In genomic region chr11:49609868-49610824, GRCm38 (mm10) we compare ENCODE assay signal across 11 mouse cellular contexts. TPM values are rescaled to one million over a fixed set of nuclear protein-coding genes. Genes with fewer than 3 reads are reported as not detected.
DNase-seq lines count a peak whose midpoint lies in the region; ATAC-seq lines count a peak whose summit lies in the region.
"Not testable (repeated sequence)": the region's sequence is repeated elsewhere in the genome, so short reads cannot be mapped to it uniquely, and the experiment has no call there.
"Had no signal": no experiment of that assay in that cellular context is flagged by ENCODE, and none has a peak within 500 bp of the region (broad histone marks: within the 10 kb centered on the region; RNA-seq: fewer than 3 reads in every experiment).

No protein-coding gene starts in this region.

- H3K4me1 ChIP-seq in embryonic facial prominence, embryonic 13.5 days; liver, embryonic 16.5 days (ENCODE audit: control insufficient read depth, low read depth, low read length); midbrain, embryonic 12.5 days; stomach, embryonic 15.5 days: not testable (repeated sequence)
- H3K4me1 ChIP-seq in hindbrain, embryonic 13.5 days (replicated peaks), result peaks cover 13% of the 10 kb centered on the region

- not testable (repeated sequence) for H3K36me3 ChIP-seq in embryonic facial prominence, embryonic 13.5 days; hindbrain, embryonic 13.5 days; liver, embryonic 16.5 days (ENCODE audit: control insufficient read depth, insufficient read depth); midbrain, embryonic 12.5 days; stomach, embryonic 15.5 days

- DNase-seq in ZHBTc4 (ENCODE audit: low read depth, low spot score), result peak; percentile 74
- peak; percentile 46 for DNase-seq in heart, adult 8-10 months (ENCODE audit: low spot score)
- DNase-seq in kidney, postnatal 14 days, result peak; percentile 54

- H3K9me3 ChIP-seq in embryonic facial prominence, embryonic 13.5 days; hindbrain, embryonic 13.5 days; liver, embryonic 16.5 days (replicated peaks; ENCODE audit: control insufficient read depth, low read length); midbrain, embryonic 12.5 days; stomach, embryonic 15.5 days: not testable (repeated sequence)

- peak; percentile 4; the same call in 1 of the 2 replicates for ATAC-seq in embryonic facial prominence, embryonic 13.5 days (ENCODE audit: insufficient number of reproducible peaks, insufficient read depth, low FRiP score, low TSS enrichment, low read depth)
- peak; percentile 58; the same call in 1 of the 2 replicates for ATAC-seq in hindbrain, embryonic 13.5 days (ENCODE audit: low FRiP score)
- 0 out of 2 replicates have a peak, but pooled peaks have one; percentile 3 for ATAC-seq in liver, embryonic 16.5 days (ENCODE audit: low read depth)
- ATAC-seq in midbrain, embryonic 12.5 days (ENCODE audit: low FRiP score, low read depth), result not testable (repeated sequence)
- peak; percentile 15; the same call in 1 of the 2 replicates for ATAC-seq in stomach, embryonic 15.5 days (ENCODE audit: insufficient read depth, low FRiP score, low read depth)

- H3K4me3 ChIP-seq in embryonic facial prominence, embryonic 13.5 days, result peak overlapping the region; percentile 47
- peak overlapping the region; percentile 44 for H3K4me3 ChIP-seq in hindbrain, embryonic 13.5 days
- H3K4me3 ChIP-seq in liver, embryonic 16.5 days (ENCODE audit: low read depth, low read length), result peak overlapping the region; percentile 52
- peak overlapping the region; percentile 47 for H3K4me3 ChIP-seq in midbrain, embryonic 12.5 days
- peak overlapping the region; percentile 50 for H3K4me3 ChIP-seq in stomach, embryonic 15.5 days (replicated peaks)

- H3K27ac ChIP-seq in embryonic facial prominence, embryonic 13.5 days; hindbrain, embryonic 13.5 days; liver, embryonic 16.5 days (ENCODE audit: low read length); midbrain, embryonic 12.5 days (replicated peaks); stomach, embryonic 15.5 days: not testable (repeated sequence)

- H3K4me2 ChIP-seq in embryonic facial prominence, embryonic 13.5 days, result peak overlapping the region; percentile 70
- H3K4me2 ChIP-seq in hindbrain, embryonic 13.5 days, result peak overlapping the region; percentile 65
- H3K4me2 ChIP-seq in liver, embryonic 16.5 days (ENCODE audit: low read depth, low read length), result peak overlapping the region; percentile 54
- H3K4me2 ChIP-seq in midbrain, embryonic 12.5 days (replicated peaks), result peak overlapping the region; percentile 65
- peak overlapping the region; percentile 83 for H3K4me2 ChIP-seq in stomach, embryonic 15.5 days

- 2% methylated on average over 50 of the region's 52 CpGs for WGBS in embryonic facial prominence, embryonic 13.5 days
- WGBS in hindbrain, embryonic 13.5 days, result 1% methylated on average over 50 of the region's 52 CpGs
- 2% methylated on average over 49 of the region's 52 CpGs for WGBS in liver, embryonic 16.5 days (ENCODE audit: insufficient replicate concordance)
- WGBS in midbrain, embryonic 12.5 days, result under 1% methylated on average over 52 of the region's 52 CpGs
- WGBS in stomach, embryonic 15.5 days, result 2% methylated on average over 52 of the region's 52 CpGs

- H3K9ac ChIP-seq in embryonic facial prominence, embryonic 13.5 days, result 0 out of 2 replicates have a peak overlapping the region, but pooled peaks have one; percentile 44
- peak overlapping the region; percentile 35; the same call in 1 of the 2 replicates for H3K9ac ChIP-seq in hindbrain, embryonic 13.5 days
- not testable (repeated sequence) for H3K9ac ChIP-seq in liver, embryonic 16.5 days (ENCODE audit: low read depth, low read length); midbrain, embryonic 12.5 days (replicated peaks); stomach, embryonic 15.5 days

- peaks cover 84% of the 10 kb centered on the region for H3K27me3 ChIP-seq in embryonic facial prominence, embryonic 13.5 days
- peaks cover 77% of the 10 kb centered on the region for H3K27me3 ChIP-seq in hindbrain, embryonic 13.5 days
- peaks cover 29% of the 10 kb centered on the region for H3K27me3 ChIP-seq in liver, embryonic 16.5 days (ENCODE audit: control insufficient read depth, insufficient read depth, low read depth, low read length)
- peaks cover 58% of the 10 kb centered on the region for H3K27me3 ChIP-seq in midbrain, embryonic 12.5 days
- peaks cover 15% of the 10 kb centered on the region for H3K27me3 ChIP-seq in stomach, embryonic 15.5 days (replicated peaks)

RNA-seq across cellular contexts. Expression of gene Flt4, which starts 1.1 kb away (rescaled TPM):
- 4.1 and 4.5 TPM in 2 replicates for polyA plus RNA-seq in embryonic facial prominence, embryonic 13.5 days (2015; fragmentation: Nextera tagmentation; extraction: Ambion mirVana)
- 10 to 100 TPM; 11.8 to 12.4 (median 12.2) TPM for total RNA-seq in heart, adult 8-10 months (2022)
- polyA plus RNA-seq in hindbrain, embryonic 13.5 days (2015; fragmentation: Nextera tagmentation; extraction: Ambion mirVana), result 1.5 and 2.2 TPM in 2 replicates
- 3.2 and 3.9 TPM in 2 replicates for polyA plus RNA-seq in liver, embryonic 16.5 days (2015; fragmentation: Nextera tagmentation; extraction: Ambion mirVana)
- 2.1 and 2.8 TPM in 2 replicates for polyA plus RNA-seq in midbrain, embryonic 12.5 days (2016; fragmentation: Nextera tagmentation; extraction: Ambion mirVana)
- polyA plus RNA-seq in stomach, embryonic 15.5 days (2015; fragmentation: Nextera tagmentation; extraction: Ambion mirVana), result 4.9 and 5.7 TPM in 2 replicates

RNA-seq across cellular contexts. Expression of gene Scgb3a1, which starts 53.3 kb away (rescaled TPM):
- not detected in 2 replicates for polyA plus RNA-seq in embryonic facial prominence, embryonic 13.5 days (2015; fragmentation: Nextera tagmentation; extraction: Ambion mirVana)
- 1 to 10 TPM in 2 of 4 experiments, under 1 TPM in 1, not detected in 1; 0.72 to 2.7 (median 1.4) TPM for total RNA-seq in heart, adult 8-10 months (2022)
- polyA plus RNA-seq in hindbrain, embryonic 13.5 days (2015; fragmentation: Nextera tagmentation; extraction: Ambion mirVana), result not detected in 2 replicates
- not detected in 2 replicates for polyA plus RNA-seq in liver, embryonic 16.5 days (2015; fragmentation: Nextera tagmentation; extraction: Ambion mirVana)
- not detected in 2 replicates for polyA plus RNA-seq in midbrain, embryonic 12.5 days (2016; fragmentation: Nextera tagmentation; extraction: Ambion mirVana)
- not detected in 2 replicates for polyA plus RNA-seq in stomach, embryonic 15.5 days (2015; fragmentation: Nextera tagmentation; extraction: Ambion mirVana)
- total RNA-seq: gastrocnemius, postnatal 14 days had no signal
- polyA plus RNA-seq: brain, embryonic 14.5 days had no signal

RNA-seq across cellular contexts. Expression of gene Olfr1380, which starts 53.5 kb away (rescaled TPM):
- polyA plus RNA-seq in embryonic facial prominence, embryonic 13.5 days (2015; fragmentation: Nextera tagmentation; extraction: Ambion mirVana), result not detected in 2 replicates
- not detected for total RNA-seq in heart, adult 8-10 months (2022)
- polyA plus RNA-seq in hindbrain, embryonic 13.5 days (2015; fragmentation: Nextera tagmentation; extraction: Ambion mirVana), result not detected in 2 replicates
- polyA plus RNA-seq in liver, embryonic 16.5 days (2015; fragmentation: Nextera tagmentation; extraction: Ambion mirVana), result not detected in 2 replicates
- not detected in 2 replicates for polyA plus RNA-seq in midbrain, embryonic 12.5 days (2016; fragmentation: Nextera tagmentation; extraction: Ambion mirVana)
- not detected in 2 replicates for polyA plus RNA-seq in stomach, embryonic 15.5 days (2015; fragmentation: Nextera tagmentation; extraction: Ambion mirVana)
- total RNA-seq: gastrocnemius, postnatal 14 days; layer of hippocampus, postnatal 25 days had no signal
- polyA plus RNA-seq: brain, embryonic 14.5 days had no signal
